Mouse (Mus musculus) frontal cortex, postnatal 10 days (tissue): Measurements from ENCODE around the gene Ubl3.

Source experiments
- DNase-seq, 2 experiments: peaks; one replicate each; pipeline ENCODE4 v3.0.0; 2022; ENCODE audit warnings: low spot score in 2 of 2, mixed read lengths in 1 of 2

Gene Ubl3

GRCm38 (mm10) chr5:148562235-148562634, 9.6 kb upstream of the Ubl3 start:
- no peak for DNase-seq

DNA sequence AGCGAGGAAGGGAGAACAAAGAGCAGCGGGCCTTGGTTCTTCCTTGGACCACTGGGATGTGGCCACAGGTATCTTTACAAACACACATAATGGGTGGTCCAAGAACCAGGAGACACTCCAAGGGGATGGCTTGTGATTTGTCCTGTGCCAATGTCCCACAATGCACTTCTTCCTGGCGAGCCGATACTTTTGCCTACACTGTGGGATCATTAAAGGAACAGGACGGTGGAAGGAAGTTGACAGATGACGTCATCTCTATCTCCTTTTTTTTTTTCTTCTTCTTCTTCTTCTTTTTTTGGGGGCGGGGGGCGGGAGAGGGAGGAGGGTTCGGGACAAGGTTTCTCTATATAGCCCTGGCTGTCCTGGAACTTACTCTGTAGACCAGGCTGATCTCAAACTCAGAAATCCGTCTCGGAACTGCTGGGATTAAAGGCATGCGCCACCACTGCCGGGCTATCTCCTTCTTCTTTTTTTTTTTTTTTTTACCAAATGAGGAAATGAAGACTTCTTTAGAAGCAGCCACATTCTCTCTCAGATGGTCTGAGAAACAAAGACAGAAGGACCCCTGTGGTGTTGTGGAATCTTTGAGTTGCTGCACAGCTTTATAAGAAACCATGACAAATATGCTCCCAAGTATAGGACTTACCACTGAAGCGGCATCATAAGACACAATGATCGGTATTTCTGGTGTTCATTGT, 6.8 kb upstream of the Ubl3 start:
- no peak for DNase-seq

DNA sequence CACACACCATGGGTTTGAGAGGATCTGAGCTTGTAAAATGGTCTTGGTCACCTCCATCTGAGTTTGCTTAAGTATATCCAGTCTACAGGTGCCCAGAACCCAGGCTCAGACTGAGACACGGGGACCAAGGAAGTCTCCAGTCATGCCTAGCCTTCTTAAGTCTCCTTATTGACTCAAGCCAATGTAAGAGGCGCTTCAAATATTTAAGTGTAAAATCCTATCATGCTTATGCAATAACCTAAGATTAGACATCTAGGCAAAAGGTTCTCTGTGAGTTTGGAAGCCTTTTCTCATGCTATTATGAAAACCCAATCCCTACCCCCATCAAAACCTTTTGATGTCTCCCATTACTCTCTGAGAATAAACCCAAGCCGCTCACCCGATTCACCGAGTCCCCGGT, 5.9 kb upstream of the Ubl3 start:
- DNase-seq: no peak

DNA sequence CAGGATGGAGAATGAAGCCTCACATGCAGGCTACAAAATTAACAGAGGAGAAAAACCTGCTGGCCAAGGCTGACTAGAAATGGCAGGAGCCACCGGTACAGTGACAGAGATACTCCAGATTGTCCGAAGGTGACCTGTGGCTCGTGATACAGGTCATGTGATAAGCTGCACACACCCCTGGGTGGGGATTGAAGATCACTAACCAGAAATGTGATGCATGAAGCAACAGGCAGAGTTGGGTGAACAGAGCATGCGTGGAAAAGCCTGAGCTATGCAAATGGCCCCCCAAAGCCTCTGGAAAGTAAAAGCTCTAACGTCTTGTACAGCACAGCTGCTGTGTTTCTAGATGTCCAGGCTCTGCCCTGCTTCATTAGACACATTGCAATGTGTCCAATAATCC, 3.9 kb upstream of the Ubl3 start:
- DNase-seq: no peak

DNA sequence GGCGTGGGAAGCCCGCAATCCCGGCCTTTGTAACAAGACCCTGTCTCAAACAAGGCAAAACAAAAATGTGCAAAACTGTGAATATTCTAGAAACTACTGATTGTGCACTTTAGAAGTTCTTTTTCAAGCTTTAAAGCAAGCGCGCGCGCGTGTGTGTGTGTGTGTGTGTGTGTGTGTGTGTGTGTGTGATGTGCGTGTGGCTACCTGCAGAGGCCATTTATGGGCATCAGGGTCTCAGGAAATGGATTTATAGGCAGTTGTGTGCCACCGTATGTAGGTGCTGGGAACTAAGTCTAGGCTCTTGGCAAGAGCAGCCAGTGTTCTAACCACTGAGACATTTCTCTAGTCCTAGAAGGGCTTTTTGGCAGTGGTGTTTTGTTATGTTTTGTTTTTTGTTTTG, 2.6 kb upstream of the Ubl3 start:
- no peak for DNase-seq

DNA sequence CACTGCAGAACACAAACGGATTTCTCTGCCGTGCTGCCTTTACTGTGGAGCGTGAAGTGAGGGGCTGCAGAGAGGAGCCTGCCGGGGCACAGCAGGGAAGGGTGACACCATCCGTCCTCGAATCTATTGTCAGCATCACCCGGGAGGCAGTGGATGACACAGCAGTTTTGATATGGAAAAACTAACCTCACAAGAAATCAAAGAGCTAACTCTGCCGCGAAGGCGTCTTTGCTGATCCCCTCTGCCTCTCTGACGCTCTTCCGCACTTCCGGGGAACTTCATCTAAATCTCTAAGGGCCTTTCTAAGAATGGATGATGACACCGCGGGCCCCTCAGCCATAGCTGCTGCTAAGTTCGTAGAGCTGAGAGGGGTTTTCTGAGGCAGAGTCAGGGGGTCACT, 2.1 kb upstream of the Ubl3 start:
- no peak for DNase-seq

DNA sequence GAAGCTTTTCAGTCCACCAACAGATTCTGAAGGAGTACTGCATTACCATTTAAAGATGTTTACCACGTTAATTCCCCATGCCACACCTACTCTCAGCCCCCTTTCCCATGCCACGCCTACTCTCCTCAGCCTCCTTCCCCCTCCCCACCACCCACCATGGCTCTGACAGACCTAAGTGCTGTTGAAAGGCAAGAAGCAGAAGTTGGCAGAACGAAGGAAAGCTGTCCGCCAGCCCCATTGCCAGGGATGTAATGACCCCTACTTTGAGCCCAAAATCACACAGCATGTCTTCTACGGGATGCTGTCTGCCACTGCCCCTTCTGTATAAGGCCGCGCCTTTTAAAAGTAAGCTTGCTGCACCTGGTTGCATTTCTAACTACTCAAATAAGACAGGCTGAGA, 1.7 kb upstream of the Ubl3 start:
- no peak for DNase-seq

DNA sequence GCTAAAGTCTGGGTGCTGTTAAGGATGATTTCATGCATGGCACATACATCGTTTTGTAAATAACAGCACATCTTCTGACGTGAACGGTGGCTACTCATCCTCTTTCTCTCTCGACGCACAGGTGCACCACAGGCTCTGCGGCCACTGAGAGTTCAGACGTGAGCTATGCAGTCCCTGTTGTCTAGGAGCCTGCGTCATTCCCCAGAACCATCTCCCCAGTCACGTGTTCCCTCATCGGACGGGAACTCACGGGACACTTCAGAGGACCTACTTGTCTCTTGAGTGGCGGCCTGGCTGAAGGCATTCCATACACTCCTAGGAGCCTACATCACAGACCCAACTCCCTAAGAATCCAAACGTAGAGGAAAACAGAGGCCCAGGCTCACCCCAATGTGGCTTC, 1.1 kb upstream of the Ubl3 start:
- no peak for DNase-seq

DNA sequence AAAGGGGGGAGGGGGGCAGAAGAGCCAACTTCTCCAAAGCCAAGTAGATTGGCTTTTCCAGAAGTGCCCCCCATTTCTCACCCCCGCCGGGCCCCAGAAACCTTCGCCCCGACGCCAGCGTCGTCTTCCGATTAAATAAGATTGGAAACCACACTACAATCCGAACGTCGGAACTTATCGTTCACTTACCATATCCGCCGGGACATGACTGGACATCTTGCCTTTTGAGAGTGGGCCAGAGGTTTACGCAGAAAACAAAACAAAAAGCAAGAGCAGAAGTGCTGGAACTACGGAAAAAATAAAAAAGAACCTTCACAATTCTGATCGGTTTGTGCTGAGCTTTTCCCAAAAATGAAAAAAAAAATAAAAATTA, 839 bp downstream of the Ubl3 start:
- no peak for DNase-seq

DNA sequence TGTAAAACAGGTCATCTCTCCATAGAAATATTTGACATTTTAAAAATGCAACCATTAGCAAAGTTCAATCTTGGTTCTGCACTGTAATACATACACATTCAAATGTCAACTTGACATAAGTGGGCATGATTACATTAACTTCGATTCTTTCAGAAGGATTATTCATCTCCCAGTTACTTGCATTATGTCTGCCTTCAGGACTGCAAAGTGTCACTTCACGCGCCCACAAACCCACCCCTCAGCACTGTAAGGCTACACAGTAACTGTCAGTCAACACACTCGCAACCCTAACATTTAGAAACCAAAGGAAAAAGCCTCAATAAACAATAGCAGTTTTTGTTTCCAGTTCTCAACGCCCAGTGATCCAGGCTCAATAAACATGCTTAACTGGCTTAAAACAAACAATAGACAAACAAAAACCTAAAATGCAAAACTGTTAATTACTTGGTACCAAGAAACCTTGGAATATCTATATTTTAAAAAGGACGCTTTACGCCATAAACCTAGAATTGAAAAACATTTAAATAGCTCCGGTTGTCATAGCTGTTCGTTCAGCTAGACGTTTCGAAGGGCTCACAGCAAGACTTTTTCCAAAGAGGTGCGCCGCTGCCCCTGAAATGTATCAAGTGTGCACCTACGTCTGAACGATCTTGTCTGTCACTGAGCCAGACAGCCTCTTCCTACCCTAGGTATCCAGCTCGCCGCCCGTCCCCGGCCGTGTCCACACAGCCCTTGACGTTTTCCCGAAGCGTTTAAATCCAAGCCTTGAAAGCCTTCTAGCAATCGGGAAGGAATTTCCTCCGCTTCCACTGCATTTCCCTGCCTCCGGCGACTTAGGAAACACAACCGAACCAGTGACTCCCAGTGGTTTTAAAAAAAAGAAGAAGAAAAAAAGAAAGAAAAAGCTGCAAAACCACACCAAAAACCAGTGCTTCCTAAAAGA, 1.5 kb downstream of the Ubl3 start:
- peak in 1 of 2 experiments; percentile 38 for DNase-seq

GRCm38 (mm10) chr5:148550393-148550792, 2.2 kb downstream of the Ubl3 start:
- DNase-seq: peak in 1 of 2 experiments; percentile 40

- DNase-seq: no peak
Measured at GRCm38 (mm10) chr5:148549307-148549706, 3.3 kb downstream of the Ubl3 start.

DNA sequence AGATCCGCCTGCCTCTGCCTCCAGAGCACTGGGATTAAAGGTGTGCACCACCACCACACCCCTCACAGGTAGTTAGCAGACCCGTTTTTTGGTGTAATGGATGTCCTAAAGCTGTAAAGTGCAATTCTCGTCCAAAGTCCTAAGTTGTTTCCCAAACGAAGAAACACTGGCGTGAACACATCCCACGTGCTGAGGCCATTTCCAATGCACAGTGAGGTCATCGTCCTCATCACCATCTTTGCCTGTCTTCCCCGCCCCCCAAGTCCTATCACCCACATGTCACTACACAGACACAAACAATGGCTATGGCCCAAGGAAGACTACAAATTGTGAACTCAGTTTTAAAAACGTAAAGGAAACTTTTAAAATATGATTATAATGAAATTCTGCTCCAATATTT, 4.0 kb downstream of the Ubl3 start:
- DNase-seq: no peak

- DNase-seq: no peak
Measured at GRCm38 (mm10) chr5:148547870-148548456, 4.6 kb downstream of the Ubl3 start.

DNA sequence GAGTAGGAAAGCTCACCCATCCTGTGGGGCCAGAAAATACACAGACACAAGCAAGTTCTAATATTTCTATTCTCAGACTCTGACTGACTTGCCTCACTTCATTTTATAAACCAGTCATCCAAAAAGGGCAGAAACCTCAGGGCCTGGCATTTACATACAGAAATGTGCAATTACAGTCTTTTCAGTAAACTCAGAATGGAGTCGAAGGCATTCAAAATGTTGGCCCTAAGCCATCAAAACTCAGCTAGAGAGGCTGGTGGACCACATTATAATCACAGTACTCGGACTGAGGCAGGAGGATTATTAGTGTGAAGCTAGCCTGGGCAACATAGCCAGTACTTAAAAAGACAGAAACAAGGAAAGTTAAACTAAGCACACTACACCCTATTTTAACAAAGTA, 5.6 kb downstream of the Ubl3 start:
- DNase-seq: no peak

DNA sequence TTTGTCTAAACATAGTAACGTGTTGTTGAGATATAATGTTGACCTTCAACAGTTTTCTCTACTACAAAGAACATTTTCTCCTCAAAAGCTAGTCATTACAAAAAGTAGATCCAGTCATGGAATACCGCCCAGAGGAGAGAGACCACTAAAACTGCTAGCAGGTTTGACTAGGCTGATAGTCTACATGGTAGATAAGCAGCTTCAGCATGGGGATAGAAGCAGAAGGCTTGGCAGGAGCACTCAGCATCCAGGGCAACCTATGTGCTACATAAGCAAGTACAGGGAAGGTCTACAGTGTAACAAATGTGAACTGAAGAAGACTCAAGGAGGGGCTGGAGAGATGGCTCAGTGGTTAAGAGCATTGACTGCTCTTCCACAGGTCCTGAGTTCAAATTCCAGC, 7.9 kb downstream of the Ubl3 start:
- DNase-seq: no peak

DNA sequence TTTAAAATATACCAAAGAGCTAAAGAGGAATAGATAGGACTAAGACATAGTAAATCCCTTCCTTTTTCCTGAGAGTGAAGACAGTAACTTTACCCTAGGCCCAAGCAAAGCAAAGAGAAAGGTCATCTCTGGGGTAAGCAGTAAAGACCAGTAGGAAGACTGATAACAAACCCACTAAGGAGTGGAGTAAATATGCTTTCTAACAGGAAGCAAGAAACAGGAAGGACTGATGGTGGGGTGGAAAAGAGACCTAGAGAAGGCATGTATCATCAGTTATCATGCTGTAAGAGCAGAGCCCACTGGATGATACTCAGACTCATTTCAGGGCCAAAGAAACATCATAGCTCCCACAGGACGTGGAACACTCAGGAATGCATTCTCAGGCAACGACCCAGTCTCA, 10.4 kb downstream of the Ubl3 start:
- no peak for DNase-seq

DNA sequence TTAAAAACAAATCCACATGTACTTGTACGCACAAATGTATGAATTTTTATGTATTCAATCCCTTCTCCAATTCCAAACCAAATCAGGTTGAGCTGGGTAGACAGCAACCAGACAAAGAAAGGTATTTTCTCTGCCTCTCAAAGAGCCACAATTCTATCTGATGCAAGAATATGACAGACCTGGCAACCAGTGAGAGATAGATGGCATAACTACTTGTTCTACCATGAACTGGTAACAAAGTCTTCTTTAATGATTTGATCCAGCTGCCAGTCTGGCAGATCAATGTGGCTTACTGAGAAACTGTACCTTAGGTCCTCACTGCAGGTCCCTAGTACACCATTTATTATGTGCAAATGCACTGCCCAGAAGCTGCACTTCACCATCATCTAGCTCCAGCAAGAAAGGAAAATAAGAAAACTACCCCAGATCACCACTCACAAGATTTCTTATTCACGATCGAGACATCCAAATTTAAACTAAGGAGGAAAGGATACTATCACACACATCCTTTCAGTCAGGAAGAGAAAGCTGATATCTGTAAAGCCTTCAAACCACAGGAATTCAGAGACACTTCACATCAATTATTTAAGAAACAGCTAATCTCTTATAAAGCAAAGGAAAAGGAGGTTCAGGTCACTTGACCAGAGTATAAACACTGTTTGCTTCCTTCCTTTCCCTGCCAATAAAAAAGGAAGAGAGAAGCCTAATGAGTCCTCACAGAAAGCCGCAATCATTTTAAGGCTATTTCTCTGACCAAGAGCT, 16.7 kb downstream of the Ubl3 start:
- DNase-seq: no peak

- no peak for DNase-seq
Measured at GRCm38 (mm10) chr5:148534644-148535043, 17.9 kb downstream of the Ubl3 start.

DNA sequence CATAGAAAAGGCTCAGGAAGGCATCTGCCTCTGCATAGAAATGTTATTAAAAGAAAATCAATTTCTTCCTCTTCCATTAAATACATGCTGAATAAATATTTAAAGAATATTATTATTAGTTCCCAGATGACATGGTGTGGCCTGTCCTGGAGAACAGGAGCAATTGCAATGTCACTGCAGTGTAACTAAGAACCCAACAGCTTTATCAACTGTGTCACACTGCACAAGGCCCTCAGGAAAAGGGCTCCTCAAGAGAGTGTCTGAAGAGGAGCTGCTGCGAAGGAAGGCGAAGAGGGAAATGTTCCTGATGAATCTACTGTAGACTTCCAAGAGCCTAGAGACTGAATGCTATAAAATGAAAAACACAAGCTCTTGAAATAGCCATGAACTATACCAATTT, 18.7 kb downstream of the Ubl3 start:
- no peak for DNase-seq

DNA sequence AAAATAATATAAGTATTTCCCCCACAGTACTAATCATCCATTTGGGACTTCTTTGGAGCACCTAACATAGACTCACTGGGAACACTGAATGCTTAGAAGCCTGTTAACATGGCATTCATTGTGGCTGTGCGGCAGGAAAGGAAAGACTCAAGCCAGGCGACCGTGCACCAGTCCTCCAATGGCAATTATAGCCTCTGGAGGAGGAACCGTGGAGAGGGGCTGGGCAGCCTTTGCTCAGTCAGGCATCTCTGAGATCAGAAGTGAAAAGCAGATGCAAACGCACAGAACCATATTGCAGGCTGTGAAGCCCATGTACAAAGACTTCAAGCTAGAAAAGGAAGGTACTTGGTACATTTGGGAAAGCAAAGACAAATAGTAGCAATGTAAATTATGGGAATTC, 20.4 kb downstream of the Ubl3 start:
- DNase-seq: no peak

- no peak for DNase-seq
Measured at GRCm38 (mm10) chr5:148527632-148528031, 25.0 kb downstream of the Ubl3 start.
